Mouse (Mus musculus) liver, adult 2 months (tissue): ENCODE data around the gene Rnf5.

ENCODE experiments used
- CTCF ChIP-seq: fragments of 200-500 bp; IDR thresholded peaks from 2 replicates; pipeline ENCODE4 v1.5.1; 2011; ENCODE audit warnings: low read depth, low read length, control low read depth
- POLR2A ChIP-seq: fragments of 200-500 bp; IDR thresholded peaks from 2 replicates; pipeline ENCODE4 v1.6.1; 2011; ENCODE audit warnings: low read length, control low read depth; ENCODE audit not compliant: insufficient read depth; ENCODE audit errors: extremely low read depth

DNA sequence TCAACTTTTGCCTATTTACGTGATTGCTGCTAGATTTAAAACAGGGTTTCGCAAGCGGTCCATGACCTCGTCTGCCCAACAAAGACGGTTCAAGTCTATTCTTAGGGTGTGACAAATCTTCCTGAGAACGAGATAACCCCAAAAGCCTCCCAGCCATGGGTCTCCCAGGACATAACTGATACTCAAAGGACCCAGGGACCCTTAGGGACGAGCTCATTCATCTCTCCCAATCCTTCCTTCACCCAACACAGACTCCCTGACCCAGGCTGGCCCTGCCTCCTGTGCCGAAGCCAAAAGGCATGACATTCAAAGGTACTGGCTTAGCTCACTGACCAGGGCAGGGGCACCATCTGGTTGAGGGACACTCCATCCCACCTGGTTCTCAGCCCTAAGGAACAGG lies 47.1 kb downstream of the Rnf5 start:
- TF ChIP-seq CTCF (no peak), POLR2A (no peak)
